Mouse (Mus musculus): Measurements from ENCODE around the gene Harbi1. TPM values are rescaled to one million over a fixed set of nuclear protein-coding genes. Genes with fewer than 3 reads are reported as not detected.

Harbi1 gene
- 4.4 TPM for polyA plus RNA-seq (2015; fragmentation: Illumina TruSeq; extraction: RNeasy Lipid Tissue Mini Kit (QIAGEN cat#74804); ENCODE audit: insufficient read depth, low read depth, low replicate concordance)

DNA sequence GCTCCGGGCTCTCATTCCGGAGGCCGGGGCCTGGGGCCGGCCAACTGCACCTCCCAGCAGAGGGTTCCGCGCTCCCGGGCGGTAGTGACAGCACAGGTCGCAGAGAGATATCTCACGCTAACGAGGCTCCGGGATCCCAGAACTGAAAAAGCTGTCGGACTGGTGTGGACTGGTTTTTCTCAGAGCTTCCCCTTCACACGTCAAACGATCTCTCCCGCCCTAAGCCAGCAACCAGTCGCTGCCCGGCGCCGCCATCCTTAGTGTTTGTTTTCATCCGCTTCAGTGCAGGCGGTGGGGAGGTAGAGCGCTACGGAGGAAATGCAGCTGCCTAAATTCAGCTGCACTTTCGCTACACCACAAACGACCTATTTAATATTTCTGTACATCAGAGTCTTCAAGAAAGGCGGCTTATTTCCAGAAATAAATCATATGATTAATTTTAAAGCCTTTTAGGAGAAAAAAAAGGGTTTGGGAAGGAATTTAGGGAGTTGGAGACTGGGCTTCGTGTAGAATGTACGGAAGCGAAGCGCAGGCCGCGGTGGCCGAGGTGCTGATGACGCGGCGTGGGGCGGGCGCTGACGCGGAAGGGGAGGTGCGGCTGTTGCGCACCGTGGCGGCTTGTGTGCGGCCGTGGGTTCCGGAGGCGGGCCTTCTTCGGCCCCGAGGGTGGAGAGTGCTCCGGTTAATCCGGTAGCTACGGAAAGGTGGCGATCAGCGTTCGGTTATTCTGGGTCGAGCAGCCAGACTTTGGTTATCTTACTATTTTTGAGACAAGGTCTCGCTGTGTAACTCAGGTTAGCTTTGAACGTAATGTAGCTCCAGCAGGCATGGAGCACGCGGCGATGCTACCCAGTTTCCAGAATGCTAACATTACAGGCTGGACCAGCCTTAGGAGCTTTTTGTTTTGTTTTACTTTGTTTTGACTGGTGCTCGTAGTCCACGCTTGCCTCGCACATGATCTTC lies at the start of gene Harbi1, which contains the start of gene Atg13:
TSS of gene Harbi1 (plus strand) at position 581 of the 963 bp plus-strand sequence.
TSS of gene Atg13 (minus strand) at position 305 of the 963 bp plus-strand sequence.

DNA sequence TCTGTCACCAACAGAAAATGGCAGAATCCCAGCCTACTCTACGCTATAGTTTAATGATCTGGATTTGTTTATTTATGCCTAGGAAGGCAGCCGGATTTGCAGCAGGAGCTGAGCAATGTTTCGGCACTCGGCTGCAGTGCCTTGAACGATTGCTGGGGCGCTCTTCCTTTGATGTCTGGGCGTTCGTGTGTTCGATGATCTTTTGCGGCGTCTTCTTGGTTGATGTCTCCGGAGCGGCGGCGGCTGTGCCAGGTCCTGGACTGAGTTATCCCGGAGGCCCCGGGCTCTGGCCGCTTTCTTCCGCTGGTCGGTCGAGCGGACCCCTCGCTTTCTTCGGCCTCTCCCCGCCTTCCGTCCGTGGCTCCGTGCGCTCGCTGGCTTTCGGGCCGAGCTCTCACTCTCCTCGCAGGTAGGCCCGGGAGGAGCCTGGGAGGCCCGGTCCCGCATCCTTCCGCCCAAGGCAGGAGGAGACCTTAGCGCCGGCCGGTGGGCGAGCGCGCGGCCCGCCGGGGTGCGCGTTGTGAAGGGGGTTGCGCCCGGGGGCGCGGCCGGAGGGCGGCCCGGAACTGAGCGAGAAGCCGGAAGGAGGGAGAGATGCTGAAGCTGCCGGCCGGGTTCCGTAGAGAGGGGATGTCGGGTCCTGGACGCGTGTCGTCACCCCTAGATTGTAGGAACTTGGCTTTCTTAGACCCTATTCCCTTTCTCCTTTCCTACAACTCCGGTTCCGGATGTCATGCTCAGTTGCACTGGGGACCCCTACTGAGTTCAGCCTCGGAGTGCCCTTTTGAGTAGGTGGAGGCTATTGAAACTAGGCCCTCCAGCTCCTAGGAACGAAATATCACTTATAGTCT lies 19.5 kb downstream of the Harbi1 start, which contains the start of gene Ambra1:
TSS of gene Ambra1 (plus strand) at position 164 of the 851 bp plus-strand sequence.

Other genes with a start within 250 kb of the Harbi1 start
- 6.3 TPM for gene Ckap5, start 184.1 kb upstream of the Harbi1 start, polyA plus RNA-seq (2015; fragmentation: Illumina TruSeq; extraction: RNeasy Lipid Tissue Mini Kit (QIAGEN cat#74804); ENCODE audit: insufficient read depth, low read depth, low replicate concordance)
- not detected for gene F2, start 74.4 kb upstream of the Harbi1 start, polyA plus RNA-seq (2015; fragmentation: Illumina TruSeq; extraction: RNeasy Lipid Tissue Mini Kit (QIAGEN cat#74804); ENCODE audit: insufficient read depth, low read depth, low replicate concordance)
- 3.8 TPM for gene Zfp408, start 61.1 kb upstream of the Harbi1 start, polyA plus RNA-seq (2015; fragmentation: Illumina TruSeq; extraction: RNeasy Lipid Tissue Mini Kit (QIAGEN cat#74804); ENCODE audit: insufficient read depth, low read depth, low replicate concordance)
- 15.7 TPM for gene Arhgap1, start 61.0 kb upstream of the Harbi1 start, polyA plus RNA-seq (2015; fragmentation: Illumina TruSeq; extraction: RNeasy Lipid Tissue Mini Kit (QIAGEN cat#74804); ENCODE audit: insufficient read depth, low read depth, low replicate concordance)
- 10.0 TPM for gene Atg13, start 276 bp upstream of the Harbi1 start, polyA plus RNA-seq (2015; fragmentation: Illumina TruSeq; extraction: RNeasy Lipid Tissue Mini Kit (QIAGEN cat#74804); ENCODE audit: insufficient read depth, low read depth, low replicate concordance)
- 6.1 TPM for gene Ambra1, start 19.3 kb downstream of the Harbi1 start, polyA plus RNA-seq (2015; fragmentation: Illumina TruSeq; extraction: RNeasy Lipid Tissue Mini Kit (QIAGEN cat#74804); ENCODE audit: insufficient read depth, low read depth, low replicate concordance)
- not detected for gene Chrm4, start 216.4 kb downstream of the Harbi1 start, polyA plus RNA-seq (2015; fragmentation: Illumina TruSeq; extraction: RNeasy Lipid Tissue Mini Kit (QIAGEN cat#74804); ENCODE audit: insufficient read depth, low read depth, low replicate concordance)
- 5.7 TPM for gene Mdk, start 221.4 kb downstream of the Harbi1 start, polyA plus RNA-seq (2015; fragmentation: Illumina TruSeq; extraction: RNeasy Lipid Tissue Mini Kit (QIAGEN cat#74804); ENCODE audit: insufficient read depth, low read depth, low replicate concordance)
- gene Gm9821, start 234.9 kb downstream of the Harbi1 start, polyA plus RNA-seq (2015; fragmentation: Illumina TruSeq; extraction: RNeasy Lipid Tissue Mini Kit (QIAGEN cat#74804); ENCODE audit: insufficient read depth, low read depth, low replicate concordance), result not detected